Mouse (Mus musculus) kidney, adult 11 months (tissue): ENCODE measurements at regions not wholly inside any gene's neighbourhood (a gene's known extent, or its start where the extent isn't known, plus 50 kb on each side); places are given as distances from the start of the nearest gene placed in this dataset.

Source experiments
- DNase-seq: peaks from one replicate; pipeline ENCODE4 v3.0.0; 2022

DNA sequence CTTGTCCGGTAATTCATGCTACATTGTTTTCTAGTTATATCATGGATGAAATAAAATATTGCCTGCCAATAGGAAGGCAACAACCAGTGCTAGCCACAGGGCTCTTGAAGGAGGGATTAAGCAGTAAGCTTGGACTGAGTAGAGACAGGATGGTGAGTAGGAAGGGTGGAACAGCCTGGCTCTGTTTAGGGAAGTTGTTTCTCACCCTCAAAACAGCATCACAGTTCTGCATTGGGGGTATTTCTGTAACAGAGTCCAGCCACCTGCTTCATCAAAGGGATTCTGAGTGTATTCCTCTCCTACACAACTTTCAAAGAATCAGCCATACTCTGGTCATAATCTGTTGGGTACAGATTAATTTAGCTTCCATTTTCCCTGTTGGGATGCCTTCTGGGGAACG, 380.0 kb upstream of the Pik3r1 start:
- no peak for DNase-seq

DNA sequence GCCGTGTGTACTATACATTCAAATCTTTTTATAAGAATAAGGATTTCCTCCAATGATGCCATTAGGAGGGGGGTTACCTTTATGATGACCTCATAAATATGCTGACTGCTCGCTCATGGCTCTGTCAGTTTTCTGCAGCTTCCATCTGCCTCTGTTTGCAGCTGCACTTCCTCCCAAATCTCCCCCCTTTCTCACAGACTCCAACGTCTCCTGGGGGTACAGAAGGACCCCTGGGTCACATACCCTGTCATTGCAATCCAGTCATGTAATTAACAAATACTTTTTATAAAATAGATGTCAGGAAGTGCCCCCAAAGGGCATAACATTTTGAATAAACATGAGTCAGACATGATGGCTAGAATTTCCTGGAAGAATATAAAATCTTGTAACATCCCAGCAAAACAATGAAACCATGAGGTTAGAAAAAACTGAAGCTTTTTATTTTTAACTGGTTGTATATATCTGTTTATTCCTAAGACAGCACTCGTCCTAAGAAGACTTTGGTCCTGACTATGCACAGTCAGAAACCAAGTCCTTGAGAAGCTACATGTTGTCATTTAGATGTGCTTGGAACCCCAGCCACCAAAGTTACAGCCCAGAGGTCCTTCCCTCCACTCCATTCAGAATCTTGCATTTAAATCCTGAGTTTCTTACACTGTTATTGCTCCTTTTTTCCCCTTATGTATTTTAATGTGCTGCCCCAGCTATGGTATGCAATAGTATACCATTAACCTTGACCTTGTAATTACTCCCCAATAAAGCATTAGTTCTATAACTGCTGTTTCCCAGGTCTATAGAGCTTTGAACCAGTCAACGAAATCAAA, 386.0 kb upstream of the Pik3r1 start:
- peak; percentile 13 for DNase-seq

DNA sequence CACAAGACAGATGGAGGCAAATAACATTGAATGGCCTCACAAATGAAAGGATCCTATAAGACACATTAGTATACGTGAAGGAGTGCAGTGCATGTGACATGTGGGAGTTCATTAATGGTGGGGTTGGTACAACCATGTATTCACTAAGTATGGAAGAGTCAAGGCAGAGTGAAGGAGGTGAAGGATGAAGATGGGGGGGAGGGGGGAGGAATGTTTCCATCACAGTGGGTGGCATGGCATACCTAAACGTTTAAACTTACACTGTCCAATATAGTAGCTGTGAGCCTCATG, 386.5 kb upstream of the Pik3r1 start:
- DNase-seq: no peak

DNA sequence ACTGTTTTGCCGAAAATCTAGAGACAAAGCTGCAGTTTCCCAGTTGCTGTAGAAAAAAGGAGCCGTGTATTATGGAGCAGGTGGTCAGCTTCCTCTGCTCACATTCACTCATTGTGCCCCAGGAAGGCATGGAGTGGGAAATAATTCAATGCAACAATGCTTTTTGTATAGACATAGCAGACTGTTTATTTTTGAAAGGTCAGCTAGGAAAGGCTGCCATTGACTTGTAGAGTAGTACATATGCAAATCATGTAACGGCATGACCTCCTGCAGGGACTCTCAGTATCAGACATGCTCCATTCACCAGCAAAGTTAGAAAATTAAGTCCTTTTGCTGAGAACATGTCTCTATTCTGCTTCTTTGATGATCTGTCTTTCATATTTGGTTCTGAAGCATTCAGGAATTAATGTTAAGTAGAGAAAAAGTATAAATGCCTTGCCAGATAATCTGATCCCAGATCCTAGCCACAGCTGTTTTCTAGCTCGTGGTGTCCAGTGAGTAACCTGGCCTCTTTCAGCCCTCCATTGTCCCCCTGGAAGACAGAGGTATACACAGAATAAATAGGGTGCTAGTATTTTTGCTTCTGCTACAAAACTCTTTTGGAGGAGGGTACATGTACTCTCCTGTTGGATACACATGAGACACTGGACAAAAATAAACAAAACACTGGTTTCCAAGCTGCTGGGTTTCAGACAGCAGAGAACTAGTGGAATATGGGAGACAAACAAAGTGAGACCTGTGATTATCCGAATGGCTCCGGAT, 389.5 kb upstream of the Pik3r1 start:
- no peak for DNase-seq

DNA sequence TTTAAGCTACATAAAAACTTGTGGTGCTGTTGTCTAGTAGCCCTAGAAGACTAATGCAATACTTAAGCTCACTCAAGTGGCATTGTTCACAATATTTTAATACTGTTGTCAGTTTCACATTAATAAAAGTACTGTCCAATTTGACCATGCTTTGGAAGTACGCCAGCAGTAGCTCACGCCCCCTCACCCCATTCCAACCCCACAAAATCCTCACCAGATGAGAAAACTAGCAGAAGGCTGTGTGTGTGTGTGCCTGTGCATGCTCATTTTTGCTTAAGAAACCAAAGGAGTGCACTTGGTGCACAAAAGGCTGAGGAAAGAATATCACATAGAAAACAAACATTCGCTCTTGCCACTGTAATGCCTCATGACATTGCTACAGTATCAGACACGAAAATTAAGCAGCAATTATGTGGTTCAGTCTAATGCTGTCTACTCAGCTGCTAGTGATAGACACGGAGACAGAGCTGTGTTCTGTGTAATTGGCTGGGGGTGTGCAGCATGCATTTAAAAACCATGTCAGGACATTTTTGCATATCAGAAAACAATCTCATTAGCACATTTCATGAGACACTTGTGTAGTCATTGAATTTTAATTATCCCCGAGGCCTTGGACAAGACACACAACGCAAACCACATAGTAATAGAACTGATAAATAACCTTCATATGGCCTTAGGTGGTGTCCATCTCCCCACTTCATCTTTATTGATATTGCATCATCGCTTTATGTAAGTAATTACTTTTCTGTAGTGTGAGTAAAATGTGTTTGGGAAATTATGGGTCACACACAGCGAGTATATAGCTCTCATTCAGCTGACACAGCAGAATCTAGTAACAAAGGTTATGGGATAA, 405.6 kb upstream of the Pik3r1 start:
- DNase-seq: no peak

DNA sequence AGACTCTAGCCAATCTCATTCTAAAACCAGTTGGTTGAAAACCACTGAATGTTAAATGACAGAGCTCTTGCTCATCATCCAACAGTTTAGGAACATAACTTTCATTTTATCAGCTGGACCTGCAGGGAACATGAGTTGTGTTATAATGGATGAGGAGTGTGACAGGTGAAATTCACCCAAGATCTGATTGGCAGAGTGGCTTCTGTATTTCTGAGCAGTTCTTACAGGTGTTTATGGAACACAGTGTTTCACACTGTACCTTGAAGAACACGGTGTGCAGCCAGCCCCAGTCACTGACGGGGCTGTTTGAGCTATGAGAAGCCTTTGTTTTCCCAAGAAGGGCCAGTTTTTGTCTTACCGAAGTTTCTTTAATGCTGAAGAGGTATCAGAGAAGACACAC, 406.4 kb upstream of the Pik3r1 start:
- DNase-seq: no peak

DNA sequence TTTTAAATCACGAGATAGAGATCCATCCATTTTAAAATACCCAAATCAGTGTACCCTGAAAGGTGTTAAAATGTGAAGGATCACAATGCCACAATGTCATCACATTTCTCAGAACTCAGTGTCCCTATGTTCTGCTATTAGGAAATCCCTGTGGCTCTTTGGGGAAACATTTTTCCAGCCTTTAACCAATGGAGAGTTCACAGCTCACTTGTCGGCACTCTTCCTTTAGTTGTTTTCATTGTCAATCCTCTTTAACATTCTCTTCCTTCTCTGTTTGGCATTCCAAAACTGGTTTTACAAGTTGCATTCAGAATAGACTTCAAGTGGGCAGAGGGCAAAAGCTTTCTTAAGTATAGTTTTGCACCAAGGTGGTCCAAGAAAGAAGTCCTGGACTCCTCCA, 406.9 kb upstream of the Pik3r1 start:
- no peak for DNase-seq

DNA sequence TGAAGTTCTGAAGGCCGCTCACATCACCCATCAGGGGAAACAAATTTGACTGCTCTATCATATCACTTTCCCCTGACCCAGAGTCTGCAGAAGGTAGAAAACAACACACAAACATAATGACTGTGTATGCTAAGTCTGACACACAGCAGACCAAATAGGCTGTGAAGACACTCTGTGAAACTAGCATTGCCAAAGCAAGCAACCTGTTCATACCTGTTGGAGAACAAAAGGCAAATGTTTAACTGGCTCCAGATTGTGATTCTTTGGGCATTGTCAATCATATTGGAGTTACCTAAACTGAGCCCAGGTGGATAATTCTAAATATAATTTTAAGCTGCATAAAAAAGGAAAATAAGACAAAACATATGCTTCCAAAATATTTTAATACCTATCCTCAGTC, 407.4 kb upstream of the Pik3r1 start:
- DNase-seq: no peak

DNA sequence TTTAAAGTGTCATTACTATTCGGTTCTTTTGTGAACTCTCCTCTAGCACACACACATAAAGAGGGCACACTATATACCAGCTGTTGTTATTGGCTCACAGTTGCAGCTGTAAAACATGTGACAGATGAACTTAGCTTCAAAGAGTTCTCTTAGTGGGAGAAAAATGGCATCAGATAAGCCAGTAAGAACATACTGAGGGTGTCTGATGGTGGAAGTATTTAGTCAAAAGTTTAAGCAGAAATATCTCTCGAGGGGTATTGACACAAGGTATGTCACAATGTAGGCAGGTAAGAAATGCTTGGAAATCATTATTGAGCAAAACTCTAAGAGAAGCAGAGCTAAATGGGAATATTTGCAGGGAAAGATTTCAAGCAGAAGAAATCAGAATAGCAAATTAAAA, 408.4 kb upstream of the Pik3r1 start:
- no peak for DNase-seq

DNA sequence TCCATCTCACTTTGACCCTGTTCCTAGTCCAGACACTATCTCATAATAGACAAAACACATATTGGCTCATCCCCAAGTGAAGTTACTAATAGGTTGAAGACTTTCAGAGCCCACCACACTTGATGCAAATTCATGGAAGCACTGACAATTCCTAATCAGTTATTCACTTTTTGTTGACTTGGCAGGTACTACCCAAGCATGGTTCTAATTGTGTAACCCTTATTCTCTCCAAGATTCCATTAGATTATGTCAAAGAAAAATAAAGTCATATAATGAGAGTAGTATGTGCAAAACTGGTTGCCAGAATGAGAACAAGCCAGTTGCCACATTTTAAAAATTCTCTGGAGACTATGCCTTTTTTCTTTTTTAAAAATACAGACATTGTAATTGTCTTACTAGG, 426.7 kb upstream of the Pik3r1 start:
- DNase-seq: no peak

DNA sequence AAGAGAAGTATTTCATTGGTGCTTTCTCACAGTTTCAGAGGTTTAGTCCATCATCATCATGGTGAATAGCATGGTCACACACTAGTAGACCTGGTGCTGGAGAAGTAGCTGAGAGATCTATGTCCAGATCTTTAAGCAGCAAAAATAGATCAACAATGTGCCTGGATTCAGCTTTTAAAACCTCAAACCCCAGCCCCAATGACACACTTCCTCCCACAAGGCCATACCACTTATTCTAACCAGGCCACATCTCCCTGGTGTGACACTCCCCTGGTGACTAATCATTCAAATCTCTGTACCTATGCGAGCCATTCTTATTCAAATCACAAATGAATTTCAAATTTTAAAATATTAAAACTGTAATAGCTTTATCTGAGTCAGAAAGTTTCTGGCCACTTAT, 434.3 kb upstream of the Pik3r1 start:
- no peak for DNase-seq

DNA sequence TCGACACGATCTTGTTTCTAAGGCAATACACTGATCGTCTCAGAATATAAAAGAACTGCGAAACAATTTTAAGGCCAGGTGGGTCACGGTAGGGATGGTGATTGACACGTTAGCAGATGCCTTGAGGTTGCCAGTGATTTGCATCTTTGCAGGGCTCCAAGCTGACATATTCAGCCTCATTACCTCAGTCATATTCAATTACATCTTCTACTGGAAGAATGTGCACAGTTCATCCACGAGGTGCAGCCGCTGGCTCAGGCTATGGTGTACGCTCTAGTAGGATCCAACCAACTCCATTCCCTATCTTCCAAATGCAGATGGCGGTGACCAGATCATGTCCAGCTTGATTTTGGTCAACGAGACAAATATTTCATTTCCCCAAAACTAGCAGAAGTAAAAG, 450.5 kb upstream of the Pik3r1 start:
- no peak for DNase-seq

DNA sequence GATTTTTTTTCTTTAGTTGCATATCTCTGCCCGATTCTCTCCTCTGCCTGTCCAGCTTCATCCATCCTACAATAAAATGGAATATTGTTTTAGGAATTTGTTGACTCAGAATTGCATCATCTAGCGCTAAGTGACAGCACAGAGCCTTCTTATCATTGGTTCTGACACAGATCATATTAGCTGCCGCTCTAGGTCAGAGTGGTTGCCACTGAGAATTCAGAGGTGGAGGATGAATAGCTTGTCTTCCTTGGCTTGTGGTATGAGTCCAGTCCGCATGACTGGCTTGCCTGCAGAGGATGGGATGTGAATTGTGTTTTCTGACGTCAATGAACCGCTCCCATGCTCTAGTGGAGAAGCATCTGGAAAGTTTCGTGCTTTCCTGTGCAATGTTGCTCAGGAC, 462.3 kb upstream of the Cd180 start:
- peak; percentile 12 for DNase-seq

DNA sequence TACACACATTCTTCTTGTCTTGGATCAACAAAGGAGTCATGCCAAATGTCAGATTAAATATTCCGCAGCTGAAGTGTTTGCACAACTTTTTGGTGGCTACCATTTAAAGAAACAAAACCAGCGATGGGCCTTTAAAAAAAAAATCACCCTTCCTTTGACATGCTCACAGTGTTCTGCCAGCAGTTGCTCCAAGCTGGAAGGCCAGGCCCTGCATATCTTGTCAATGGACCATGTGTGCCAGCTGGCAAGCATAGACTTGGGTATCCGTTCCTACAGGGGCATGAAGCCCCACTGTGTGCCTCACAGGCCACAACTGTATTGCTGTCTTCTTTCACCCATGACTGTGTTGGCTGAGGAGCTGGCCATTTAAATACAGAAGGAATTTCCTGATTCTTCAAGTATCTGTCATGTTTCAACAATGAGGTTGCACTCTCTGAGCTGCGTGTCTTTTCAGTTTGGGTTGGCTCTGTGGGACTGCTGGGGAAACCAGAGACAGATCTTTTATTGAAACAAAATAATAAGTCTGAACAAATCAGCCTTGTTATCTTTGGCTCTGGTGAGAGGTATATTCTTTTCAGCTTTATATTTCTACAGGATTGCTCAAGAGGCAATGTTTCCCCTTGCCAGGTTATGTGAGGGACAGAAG, 460.9 kb upstream of the Cd180 start:
- DNase-seq: peak; percentile 15

DNA sequence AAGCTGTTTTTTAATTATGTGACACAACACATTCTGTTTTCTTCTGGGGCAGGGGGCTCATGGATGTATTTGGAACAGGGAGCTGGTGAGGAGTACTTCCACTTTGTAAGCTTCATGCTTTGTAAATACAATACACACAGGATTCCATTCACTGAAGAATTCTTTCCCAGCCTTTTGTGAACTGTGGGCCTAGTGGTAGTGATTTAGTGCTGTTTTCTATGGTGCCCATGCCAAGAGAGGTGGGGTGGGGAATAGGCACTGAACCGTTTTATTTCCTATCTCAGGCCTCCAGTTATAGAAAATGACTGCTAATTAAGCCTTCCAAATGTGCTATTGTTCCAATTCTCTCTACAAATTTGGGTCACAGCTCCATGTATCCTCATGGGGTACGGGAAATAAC, 442.5 kb upstream of the Cd180 start:
- no peak for DNase-seq

DNA sequence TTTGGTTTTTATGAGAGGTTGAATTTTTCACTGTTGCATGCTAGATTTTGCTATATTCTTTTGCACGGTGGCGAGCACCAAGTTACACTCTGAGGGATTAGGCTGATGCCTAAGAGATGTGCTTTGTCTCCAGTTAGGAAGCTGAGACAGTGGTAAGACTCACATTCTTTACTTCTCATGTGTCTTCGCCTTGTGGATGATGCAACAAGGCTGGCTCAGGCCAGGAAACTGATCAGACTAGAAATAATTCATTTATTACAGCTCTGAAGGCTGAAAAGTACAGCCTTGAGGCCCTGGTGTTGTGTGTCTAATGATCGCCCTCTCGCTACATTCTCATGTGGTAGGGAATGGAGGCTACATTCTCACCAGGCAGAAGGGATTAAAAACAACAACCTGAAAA, 441.6 kb upstream of the Cd180 start:
- no peak for DNase-seq

DNA sequence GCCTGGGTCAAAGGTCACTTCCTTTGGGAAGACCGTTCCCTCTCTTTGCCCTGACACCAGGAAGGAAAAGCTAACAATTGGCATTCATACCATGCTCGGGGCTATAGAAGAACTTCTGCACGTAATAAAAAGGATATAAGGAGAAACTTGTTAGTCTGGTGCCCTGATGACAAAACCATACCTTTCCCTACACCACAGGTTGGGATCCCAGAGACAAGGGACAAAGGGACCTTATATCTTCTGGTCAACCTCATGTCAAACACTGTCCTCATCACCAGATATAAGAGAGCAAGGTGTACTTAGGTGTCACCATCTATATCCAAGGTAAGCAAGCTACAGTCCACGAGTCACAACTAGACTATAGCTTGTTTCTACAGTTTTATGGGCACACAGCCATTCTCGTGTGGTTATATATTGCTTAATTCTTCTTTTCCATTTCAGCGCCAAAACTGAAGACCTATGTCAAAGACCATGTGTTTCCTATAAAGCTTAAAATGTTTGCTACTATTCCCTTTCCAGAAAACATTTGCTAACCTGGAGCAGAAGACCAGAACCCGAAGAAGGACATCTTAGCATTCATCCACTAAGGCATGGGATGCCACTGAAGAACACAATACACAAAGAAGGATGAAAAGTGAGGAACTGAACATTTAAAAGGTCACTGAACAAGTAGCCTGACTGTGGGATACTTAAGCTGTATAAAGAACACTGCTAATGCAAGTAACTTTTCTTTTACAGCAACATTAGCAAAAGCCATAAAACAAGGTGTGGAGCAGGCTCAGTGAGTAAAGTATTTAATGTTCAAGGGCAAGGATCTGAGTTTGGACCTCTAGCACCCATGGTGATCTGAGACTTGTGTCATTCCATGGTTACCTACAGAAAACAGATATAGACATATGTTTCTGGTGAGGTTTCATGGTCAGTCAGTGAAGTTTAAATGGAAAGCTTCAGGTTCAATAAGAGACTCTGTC, 437.7 kb upstream of the Cd180 start:
- no peak for DNase-seq

DNA sequence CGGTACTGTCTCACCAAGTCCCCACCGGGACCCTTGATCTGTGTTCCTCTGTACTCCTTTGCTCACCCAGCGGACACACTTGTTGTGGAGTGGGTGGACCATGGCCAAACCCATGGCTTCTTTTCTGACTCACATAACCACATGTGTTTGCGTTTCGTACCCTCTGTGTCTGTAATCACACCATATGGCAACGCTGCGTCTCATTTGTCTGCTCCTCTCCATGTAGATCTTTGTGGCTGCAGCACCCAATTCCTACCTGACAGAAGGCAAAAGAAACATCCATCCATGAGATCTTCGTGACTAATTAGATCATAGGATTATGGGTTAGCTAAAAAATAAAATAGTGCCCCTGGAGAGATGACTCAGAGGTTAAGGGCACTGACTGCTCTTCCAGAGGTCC, 435.2 kb upstream of the Cd180 start:
- DNase-seq: no peak

DNA sequence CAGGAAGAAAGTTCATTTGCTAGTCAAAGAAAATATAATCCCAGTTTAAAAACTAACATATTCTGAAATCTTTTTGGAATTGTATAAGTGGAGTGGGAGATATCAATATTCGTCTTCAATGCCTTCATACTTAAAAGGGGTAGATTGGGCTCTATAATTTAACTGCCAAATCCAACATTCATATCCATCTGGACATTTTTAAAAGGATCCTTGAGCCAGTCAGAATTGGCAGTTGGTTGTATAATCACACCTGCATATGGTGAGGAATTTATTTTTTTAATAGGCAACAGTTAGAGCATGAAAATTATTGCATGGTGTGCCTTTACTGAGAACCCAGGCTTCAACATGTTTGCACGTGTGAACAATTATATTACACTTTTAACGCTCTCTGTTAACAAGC, 419.5 kb upstream of the Cd180 start:
- no peak for DNase-seq

DNA sequence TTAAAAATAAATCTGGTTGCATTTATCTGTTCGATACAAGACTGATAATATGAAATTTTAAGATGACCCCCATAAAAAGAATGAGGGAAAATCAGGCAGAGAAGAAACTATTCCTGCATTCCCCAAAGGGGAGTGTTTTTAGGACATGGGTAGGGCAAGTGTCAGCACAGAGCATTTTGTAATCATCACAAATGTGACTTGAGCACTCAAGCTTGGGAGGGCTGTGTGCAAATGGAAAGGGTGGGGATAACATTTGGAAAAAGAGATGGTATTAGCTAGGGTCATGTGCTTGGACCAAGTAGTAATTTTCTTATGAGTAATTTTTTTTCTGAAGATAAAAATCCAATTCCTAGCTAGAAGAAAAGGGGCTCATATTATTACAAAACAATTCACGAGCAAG, 418.1 kb upstream of the Cd180 start:
- DNase-seq: no peak

DNA sequence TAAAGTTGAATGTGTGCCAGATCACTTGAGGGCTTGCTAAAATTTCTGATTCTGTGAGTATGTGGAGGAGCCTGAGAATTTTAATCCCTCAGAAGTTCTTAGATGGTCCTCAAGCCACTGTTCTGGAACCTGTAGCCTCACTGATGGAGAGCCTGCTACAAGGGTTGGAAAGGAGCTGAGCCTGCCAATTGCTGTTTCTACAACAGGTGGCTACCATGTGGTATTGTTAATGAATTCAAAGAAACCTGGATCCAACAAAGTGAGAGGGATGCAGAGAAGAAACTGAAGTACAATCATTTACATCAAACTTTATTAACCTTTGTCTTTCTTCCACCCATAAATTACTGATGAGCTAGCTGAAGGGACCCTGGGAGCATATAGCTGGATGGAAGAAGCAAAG, 416.5 kb upstream of the Cd180 start:
- no peak for DNase-seq

DNA sequence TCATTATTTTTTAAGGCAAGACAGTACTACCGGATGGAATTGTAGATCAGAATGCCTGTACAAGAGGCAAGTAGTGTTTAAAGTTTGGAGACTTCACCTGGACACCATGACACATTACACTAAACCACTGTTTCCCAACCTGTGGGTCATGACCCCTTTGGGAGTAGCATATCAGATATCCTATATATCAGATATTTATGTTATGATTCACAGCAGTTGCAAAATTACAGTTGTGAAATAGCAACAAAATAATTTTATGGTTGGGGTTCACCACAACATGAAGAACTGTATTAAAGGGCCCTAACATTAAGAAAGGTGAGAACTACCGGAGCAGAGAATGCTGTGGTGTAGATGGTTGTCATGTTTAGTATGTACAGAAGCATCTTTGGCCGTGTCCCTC, 413.2 kb upstream of the Cd180 start:
- no peak for DNase-seq
